Mouse (Mus musculus): ENCODE measurements around the gene Phf19. TPM values are rescaled to one million over a fixed set of nuclear protein-coding genes. Genes with fewer than 3 reads are reported as not detected.

Phf19 gene
- total and polyA plus RNA-seq, 3 experiments: 16.8 to 25.4 (median 20.5) TPM

DNA sequence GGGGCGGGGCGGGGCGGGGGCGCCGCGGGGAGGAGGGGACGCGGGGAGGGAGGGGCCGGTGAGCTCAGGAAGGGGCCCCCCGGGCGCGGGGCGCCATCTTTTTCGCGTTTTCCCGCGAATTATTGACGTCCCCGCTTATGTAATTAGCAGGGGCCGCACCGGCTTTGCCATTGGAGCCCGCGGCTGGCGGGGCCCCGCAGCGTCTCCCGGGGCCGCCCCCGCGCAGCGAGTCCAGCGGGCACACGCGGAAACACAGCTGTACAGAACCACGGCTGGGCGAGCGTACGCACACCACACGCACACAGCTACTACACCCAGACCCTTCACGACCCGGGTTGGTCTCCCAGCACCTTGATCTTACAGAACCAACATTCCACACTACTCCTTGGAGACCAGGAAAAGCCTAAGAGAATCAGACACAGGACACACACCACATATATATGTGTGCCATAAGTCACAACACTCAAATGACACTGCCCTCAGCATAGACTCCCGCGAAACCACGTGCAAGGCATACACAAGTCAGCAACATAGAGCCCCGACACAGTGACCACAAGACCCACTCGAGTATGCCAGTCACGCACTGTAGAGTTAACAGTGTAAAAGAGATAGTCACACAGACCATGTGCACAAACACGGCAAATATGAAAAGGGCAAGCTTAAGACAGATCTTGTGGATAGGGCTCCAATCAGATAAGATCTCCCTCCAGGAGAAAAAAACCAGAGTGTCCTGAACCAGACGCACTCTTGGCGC lies 420 bp upstream of the Phf19 start:
- DNase-seq (ENCODE audit: extremely low read depth): peak; percentile 74
- Histone ChIP-seq H3K79me2 (replicated peaks; ENCODE audit: control insufficient read depth, extremely low read depth, insufficient read depth, poor library complexity, severe bottlenecking) (no peaks in the 10 kb centered on the region), H3K9me3 (replicated peaks; ENCODE audit: low read length) (no peaks in the 10 kb centered on the region), H3K4me2 (ENCODE audit: insufficient read depth, low read depth, poor library complexity, severe bottlenecking) (peak overlapping the region; percentile 26), H3K4me1 (ENCODE audit: control insufficient read depth in 1 of 2, insufficient read depth in 2 of 2) (peaks cover 11 to 43% of the 10 kb centered on the region in 2 experiments), H3K9ac (ENCODE audit: insufficient read depth, low read depth) (peak overlapping the region; percentile 79), H3K27ac (ENCODE audit: insufficient read depth, low read depth) (no peak overlapping the region), H3K27me3 (replicated peaks) (no peaks in the 10 kb centered on the region), H3K36me3 (replicated peaks in 1 of 2; ENCODE audit: control insufficient read depth in 1 of 2, insufficient read depth in 1 of 2, low read length in 1 of 2) (peaks cover 20 to 30% of the 10 kb centered on the region in 2 experiments), H3K4me3 (replicated peaks in 1 of 3; ENCODE audit: low read depth in 2 of 3, low read length in 2 of 3, poor library complexity in 1 of 3) (peak overlapping the region; percentile 64 to 80 (median 67))
- in situ Hi-C loops (cut with MboI; ENCODE audit: low pct_ligation_motif_present, low pct_unique_long_range_greater_than_20kb, low sequenced_read_pairs): loop anchor here (10.0 kb wide), 1 partner anchor 51 kb away; the partner anchor contains the start of gene Traf1
- dilution Hi-C loops (cut with MboI; ENCODE audit: extremely low pct_ligation_motif_present, extremely low pct_unique_long_range_greater_than_20kb, low sequenced_read_pairs): no loop called here
- TF ChIP-seq RCOR1 (conservative IDR thresholded peaks at IDR 0.05; ENCODE audit: low read depth, low read length): no peak
- TF ChIP-seq BHLHE40 (IDR thresholded peaks at IDR 0.05; ENCODE audit: low read depth, low read length): peak; percentile 46; the same call in 1 of the 2 replicates
- TF ChIP-seq E2F4 (IDR thresholded peaks at IDR 0.05; ENCODE audit: insufficient replicate concordance, low read depth, low read length): 0 out of 2 replicates have a peak, but pooled peaks have one; percentile 30
- TF ChIP-seq POLR2A (IDR thresholded peaks at IDR 0.05; ENCODE audit: low read depth, low read length): peak; percentile 77
- no peak for TF ChIP-seq GABPA (IDR thresholded peaks at IDR 0.05; ENCODE audit: insufficient replicate concordance, low read depth, low read length)
- TF ChIP-seq CTCF (conservative IDR thresholded peaks at IDR 0.05 in 1 of 2, IDR thresholded peaks at IDR 0.05 in 1 of 2; ENCODE audit: low read depth in 2 of 2, low read length in 2 of 2): no peak
- peak; percentile 16; the same call in 1 of the 2 replicates for TF ChIP-seq HCFC1 (IDR thresholded peaks at IDR 0.05; ENCODE audit: low read depth, low read length)
- peak; percentile 53 for TF ChIP-seq NRF1 (IDR thresholded peaks at IDR 0.05; ENCODE audit: low read depth, low read length)
- TF ChIP-seq SIN3A (IDR thresholded peaks at IDR 0.05; ENCODE audit: low read length): peak; percentile 23; the same call in 1 of the 2 replicates
- TF ChIP-seq KAT2A (IDR thresholded peaks at IDR 0.05; ENCODE audit: insufficient replicate concordance, low read length): no peak
- TF ChIP-seq CHD2 (IDR thresholded peaks at IDR 0.05; ENCODE audit: low read length): 0 out of 2 replicates have a peak, but pooled peaks have one; percentile 12
- TF ChIP-seq NELFE (IDR thresholded peaks at IDR 0.05; ENCODE audit: low read depth, low read length): peak; percentile 54; the same call in 1 of the 2 replicates
- peak; percentile 65 for TF ChIP-seq MXI1 (IDR thresholded peaks at IDR 0.05; ENCODE audit: low read depth, low read length)
- TF ChIP-seq ZMIZ1 (IDR thresholded peaks at IDR 0.05; ENCODE audit: low read depth, low read length): peak; percentile 45
- TF ChIP-seq MYC (IDR thresholded peaks at IDR 0.05; ENCODE audit: low read depth, low read length): peak; percentile 71
- peak; percentile 81 for TF ChIP-seq MAX (IDR thresholded peaks at IDR 0.05; ENCODE audit: low read length)
- TF ChIP-seq MAFK (IDR thresholded peaks at IDR 0.05; ENCODE audit: insufficient replicate concordance, low read length): no peak
- no peak for TF ChIP-seq MAZ (IDR thresholded peaks at IDR 0.05; ENCODE audit: low read depth, low read length)
- TF ChIP-seq TBP (conservative IDR thresholded peaks at IDR 0.05; ENCODE audit: low read depth, low read length): 0 out of 2 replicates have a peak, but pooled peaks have one; percentile 40
- no peak for TF ChIP-seq UBTF (IDR thresholded peaks at IDR 0.05; ENCODE audit: low read depth, low read length)
- TF ChIP-seq JUN (IDR thresholded peaks at IDR 0.05; ENCODE audit: insufficient read depth, low read depth, low read length): no peak
- TF ChIP-seq TCF12 (IDR thresholded peaks at IDR 0.05; ENCODE audit: low read depth, low read length): peak; percentile 66
- no peak for TF ChIP-seq ZKSCAN1 (IDR thresholded peaks at IDR 0.05; ENCODE audit: borderline replicate concordance, low read depth, low read length)
- TF ChIP-seq ELF1 (IDR thresholded peaks at IDR 0.05; ENCODE audit: low read depth, low read length): peak; percentile 68
